Mouse (Mus musculus) forebrain, embryonic 15.5 days (tissue): ENCODE measurements around the gene Taf5l. TPM values are rescaled to one million over a fixed set of nuclear protein-coding genes. Genes with fewer than 3 reads are reported as not detected.

ENCODE experiments used
- ATAC-seq: fragments of 200-750 bp; cut with Nextera tagmentation; replicated peaks from 2 replicates; pipeline ENCODE4 v1.8.0; 2017; ENCODE audit warnings: mild to moderate bottlenecking, moderate TSS enrichment, moderate library complexity
- H3K27ac ChIP-seq: fragments of 300-500 bp; sonication (generic); replicated peaks from 2 replicates; pipeline ENCODE4 v1.5.1; 2015; ENCODE audit warnings: mild to moderate bottlenecking, inconsistent platforms
- H3K27me3 ChIP-seq: fragments of 300-500 bp; sonication (generic); 2 replicates; pipeline ENCODE4 v1.6.1; 2015; ENCODE audit warnings: inconsistent platforms
- H3K36me3 ChIP-seq: fragments of 300-500 bp; sonication (generic); 2 replicates; pipeline ENCODE4 v1.6.1; 2015; ENCODE audit warnings: mild to moderate bottlenecking, inconsistent platforms
- H3K4me1 ChIP-seq: fragments of 300-500 bp; sonication (generic); 2 replicates; pipeline ENCODE4 v1.6.1; 2015; ENCODE audit warnings: inconsistent platforms
- H3K4me2 ChIP-seq: fragments of 300-500 bp; sonication (generic); replicated peaks from 2 replicates; pipeline ENCODE4 v1.6.1; 2015; ENCODE audit warnings: mild to moderate bottlenecking, inconsistent platforms
- H3K4me3 ChIP-seq: fragments of 300-500 bp; sonication (generic); 2 replicates; pipeline ENCODE4 v1.5.1; 2015; ENCODE audit warnings: mild to moderate bottlenecking, inconsistent platforms
- H3K9ac ChIP-seq: fragments of 300-500 bp; sonication (generic); replicated peaks from 2 replicates; pipeline ENCODE4 v1.6.1; 2015; ENCODE audit warnings: mild to moderate bottlenecking, inconsistent platforms
- H3K9me3 ChIP-seq: fragments of 300-500 bp; sonication (generic); 2 replicates; pipeline ENCODE4 v1.6.1; 2016; ENCODE audit warnings: inconsistent platforms
- WGBS: fragments of 180-500 bp; shearing (Covaris S2); methylation state at CpG from one replicate; pipeline ENCODE4 v1.1.7; 2015; ENCODE audit warnings: mixed read lengths; 5-methylcytosine and 5-hydroxymethylcytosine counted together
- polyA plus RNA-seq: library from polyadenylated mRNA; unstranded; fragments of >200 nt; fragmentation: Nextera tagmentation; extraction: Ambion mirVana; gene quantifications from 2 replicates; pipeline ENCODE4 v1.2.1, GENCODE M21; 2015

The Taf5l gene
- polyA plus RNA-seq, 1 experiment from 2014 or later = 31.4 TPM

GRCm38 (mm10) chr8:124002546-124003108, 18.6 kb downstream of the Taf5l start:
- Histone ChIP-seq H3K9ac (no peak overlapping the region), H3K27me3 (no peaks in the 10 kb centered on the region), H3K4me3 (no peak overlapping the region), H3K36me3 (peaks cover 57% of the 10 kb centered on the region), H3K9me3 (no peaks in the 10 kb centered on the region), H3K27ac (no peak overlapping the region), H3K4me2 (no peak overlapping the region), H3K4me1 (no peaks in the 10 kb centered on the region)
- no peak for ATAC-seq
- 97% methylated on average over 10 of the region's 10 CpGs for WGBS

- Histone ChIP-seq H3K27me3 (no peaks in the 10 kb centered on the region), H3K9me3 (no peaks in the 10 kb centered on the region), H3K27ac (no peak overlapping the region), H3K36me3 (peaks cover 51% of the 10 kb centered on the region), H3K4me2 (no peak overlapping the region), H3K4me3 (no peak overlapping the region), H3K4me1 (no peaks in the 10 kb centered on the region), H3K9ac (no peak overlapping the region)
- 85% methylated on average over 2 of the region's 2 CpGs for WGBS
- no peak for ATAC-seq
Measured at GRCm38 (mm10) chr8:123999568-123999967, 21.6 kb downstream of the Taf5l start.

GRCm38 (mm10) chr8:123993997-123994396, 27.2 kb downstream of the Taf5l start:
- H3K27ac ChIP-seq = no peak overlapping the region

GRCm38 (mm10) chr8:123993597-123993996, 27.6 kb downstream of the Taf5l start:
- Histone ChIP-seq H3K36me3 (peaks cover 20% of the 10 kb centered on the region), H3K27ac (no peak overlapping the region), H3K9me3 (no peaks in the 10 kb centered on the region), H3K4me2 (no peak overlapping the region), H3K4me3 (no peak overlapping the region), H3K27me3 (no peaks in the 10 kb centered on the region), H3K4me1 (peaks cover 4% of the 10 kb centered on the region; the same call in 1 of the 2 replicates), H3K9ac (no peak overlapping the region)
- WGBS = 93% methylated on average over 5 of the region's 5 CpGs
- ATAC-seq = no peak

More at GRCm38 (mm10) chr8:123993997-123994396, 27.2 kb downstream of the Taf5l start:
- WGBS = 91% methylated on average over 3 of the region's 3 CpGs
- Histone ChIP-seq H3K4me2 (no peak overlapping the region), H3K4me3 (no peak overlapping the region), H3K4me1 (peaks cover 4% of the 10 kb centered on the region; the same call in 1 of the 2 replicates), H3K9me3 (no peaks in the 10 kb centered on the region), H3K36me3 (peaks cover 20% of the 10 kb centered on the region), H3K27me3 (no peaks in the 10 kb centered on the region), H3K9ac (no peak overlapping the region)
- ATAC-seq = no peak

GRCm38 (mm10) chr8:123992587-123992986, 28.6 kb downstream of the Taf5l start:
- 72% methylated on average over 8 of the region's 8 CpGs for WGBS
- H3K9me3 ChIP-seq = no peaks in the 10 kb centered on the region
- H3K4me3 ChIP-seq = no peak overlapping the region
- no peak overlapping the region for H3K9ac ChIP-seq
- H3K36me3 ChIP-seq = peaks cover 18% of the 10 kb centered on the region
- 0 out of 2 replicates have a peak overlapping the region, but pooled peaks have one; percentile 34 for H3K27ac ChIP-seq
- no peaks in the 10 kb centered on the region for H3K27me3 ChIP-seq
- peaks cover 4% of the 10 kb centered on the region; the same call in 1 of the 2 replicates for H3K4me1 ChIP-seq
- H3K4me2 ChIP-seq = no peak overlapping the region
- no peak for ATAC-seq

GRCm38 (mm10) chr8:123990277-123991049, 30.7 kb downstream of the Taf5l start:
- Histone ChIP-seq H3K4me1 (peaks cover 4% of the 10 kb centered on the region; the same call in 1 of the 2 replicates), H3K4me3 (no peak overlapping the region), H3K27me3 (no peaks in the 10 kb centered on the region), H3K9me3 (no peaks in the 10 kb centered on the region), H3K36me3 (0 out of 2 replicates have a peak, but pooled peaks cover 4% of the 10 kb centered on the region), H3K9ac (no peak overlapping the region), H3K4me2 (no peak overlapping the region), H3K27ac (no peak overlapping the region)
- no peak for ATAC-seq
- WGBS = 91% methylated on average over 13 of the region's 13 CpGs

GRCm38 (mm10) chr8:123989128-123989527, 32.1 kb downstream of the Taf5l start:
- ATAC-seq = no peak
- no peak overlapping the region for H3K27ac ChIP-seq
- 76% methylated on average over 7 of the region's 7 CpGs for WGBS

DNA sequence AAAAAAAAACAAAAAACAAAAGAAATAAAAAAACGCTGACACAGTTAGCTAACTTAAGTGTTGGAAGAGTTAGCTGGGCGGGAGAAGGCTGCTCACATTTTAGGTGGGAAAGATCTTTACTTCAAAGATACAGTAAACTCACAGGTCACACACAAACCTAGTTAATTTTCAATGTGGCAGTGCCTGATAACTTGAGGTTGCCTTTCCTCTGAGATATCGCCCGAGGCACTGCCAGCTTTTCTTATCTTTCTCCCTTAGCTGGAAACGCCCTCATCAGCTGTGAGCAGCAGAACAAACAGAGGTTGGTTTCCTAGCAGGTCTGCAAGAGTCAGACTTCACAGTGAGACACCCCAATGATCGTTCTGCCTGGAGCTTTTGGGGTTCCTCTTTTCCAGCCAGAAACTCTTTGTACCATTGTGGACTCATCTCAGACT, 32.6 kb downstream of the Taf5l start:
- no peaks in the 10 kb centered on the region for H3K27me3 ChIP-seq
- no peaks in the 10 kb centered on the region for H3K36me3 ChIP-seq
- no peaks in the 10 kb centered on the region for H3K9me3 ChIP-seq
- no peak overlapping the region for H3K4me3 ChIP-seq
- peaks cover 4% of the 10 kb centered on the region; the same call in 1 of the 2 replicates for H3K4me1 ChIP-seq
- no peak overlapping the region for H3K27ac ChIP-seq
- WGBS = 82% methylated on average over 6 of the region's 6 CpGs
- no peak overlapping the region for H3K4me2 ChIP-seq
- no peak overlapping the region for H3K9ac ChIP-seq
- ATAC-seq = no peak

More at GRCm38 (mm10) chr8:123989128-123989527, 32.1 kb downstream of the Taf5l start:
- no peak overlapping the region for H3K9ac ChIP-seq
- no peak overlapping the region for H3K4me3 ChIP-seq
- H3K4me1 ChIP-seq = peaks cover 4% of the 10 kb centered on the region; the same call in 1 of the 2 replicates
- H3K4me2 ChIP-seq = no peak overlapping the region
- no peaks in the 10 kb centered on the region for H3K36me3 ChIP-seq
- H3K9me3 ChIP-seq = no peaks in the 10 kb centered on the region
- no peaks in the 10 kb centered on the region for H3K27me3 ChIP-seq

GRCm38 (mm10) chr8:123982826-123983400, 38.3 kb downstream of the Taf5l start, which contains the start of gene Abcb10:
Abcb10 (minus strand) TSS chr8:123983122.
- H3K9me3 ChIP-seq = no peaks in the 10 kb centered on the region
- peak; percentile 85 for ATAC-seq
- peak within 1 kb of the TSS; percentile 84 for H3K4me2 ChIP-seq
- H3K4me3 ChIP-seq = peak within 1 kb of the TSS; percentile 66
- H3K27me3 ChIP-seq = no peaks in the 10 kb centered on the region
- H3K4me1 ChIP-seq = peaks cover 27% of the 10 kb centered on the region
- WGBS = under 1% methylated on average over 48 of the region's 56 CpGs
- H3K9ac ChIP-seq = peak within 1 kb of the TSS; percentile 75
- H3K27ac ChIP-seq = peak within 1 kb of the TSS; percentile 53
- H3K36me3 ChIP-seq = no peaks in the 10 kb centered on the region

GRCm38 (mm10) chr8:123982291-123982793, 38.9 kb downstream of the Taf5l start:
- peak overlapping the region; percentile 84 for H3K4me2 ChIP-seq
- no peaks in the 10 kb centered on the region for H3K36me3 ChIP-seq
- WGBS = under 1% methylated on average over 48 of the region's 48 CpGs
- ATAC-seq = peak; percentile 42
- no peaks in the 10 kb centered on the region for H3K27me3 ChIP-seq
- H3K4me1 ChIP-seq = peaks cover 27% of the 10 kb centered on the region
- H3K9me3 ChIP-seq = no peaks in the 10 kb centered on the region
- peak overlapping the region; percentile 75 for H3K9ac ChIP-seq
- H3K27ac ChIP-seq = peak overlapping the region; percentile 53; the same call in 1 of the 2 replicates
- H3K4me3 ChIP-seq = peak overlapping the region; percentile 66

DNA sequence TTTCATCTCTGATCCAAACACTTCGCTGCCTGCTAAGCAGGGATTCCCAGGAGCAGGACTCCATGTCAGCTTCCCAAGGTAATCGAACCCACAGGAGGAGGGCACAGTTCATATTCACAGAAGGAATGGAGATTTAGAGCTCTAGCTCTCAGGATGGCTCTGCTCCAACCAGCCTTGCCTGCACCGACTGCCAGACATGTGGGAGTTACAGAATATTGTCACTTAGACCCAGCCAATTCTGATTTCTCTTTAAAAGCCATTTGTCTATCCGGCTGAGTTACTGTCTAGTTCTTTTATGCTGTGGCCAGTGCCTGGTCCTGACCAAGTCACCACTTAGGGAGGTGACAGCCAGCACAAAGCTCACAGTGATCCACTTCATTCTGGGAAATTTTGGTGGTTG, 39.5 kb downstream of the Taf5l start:
- peak overlapping the region; percentile 84 for H3K4me2 ChIP-seq
- WGBS = 38% methylated on average over 4 of the region's 4 CpGs
- peaks cover 27% of the 10 kb centered on the region for H3K4me1 ChIP-seq
- H3K9ac ChIP-seq = 0 out of 2 replicates have a peak overlapping the region, but pooled peaks have one; percentile 16
- no peak for ATAC-seq
- no peaks in the 10 kb centered on the region for H3K27me3 ChIP-seq
- H3K4me3 ChIP-seq = peak overlapping the region; percentile 66
- H3K27ac ChIP-seq = no peak overlapping the region; the same call in 1 of the 2 replicates
- no peaks in the 10 kb centered on the region for H3K9me3 ChIP-seq
- H3K36me3 ChIP-seq = no peaks in the 10 kb centered on the region

GRCm38 (mm10) chr8:123980239-123980638, 41.0 kb downstream of the Taf5l start:
- no peaks in the 10 kb centered on the region for H3K9me3 ChIP-seq
- no peaks in the 10 kb centered on the region for H3K36me3 ChIP-seq
- peaks cover 27% of the 10 kb centered on the region for H3K4me1 ChIP-seq
- no peaks in the 10 kb centered on the region for H3K27me3 ChIP-seq
- H3K4me2 ChIP-seq = no peak overlapping the region
- no peak overlapping the region for H3K4me3 ChIP-seq
- no peak overlapping the region for H3K27ac ChIP-seq
- 79% methylated on average over 4 of the region's 4 CpGs for WGBS
- no peak for ATAC-seq
- no peak overlapping the region for H3K9ac ChIP-seq
